Mouse (Mus musculus) olfactory bulb, adult 2 months (tissue): ENCODE data around the gene Chrna5.

Source experiments
- CTCF ChIP-seq: fragments of 200-500 bp; IDR thresholded peaks from 2 replicates; pipeline ENCODE4 v1.5.1; 2012; ENCODE audit warnings: low read depth, mild to moderate bottlenecking, low read length, moderate library complexity; ENCODE audit not compliant: insufficient read depth
- POLR2A ChIP-seq: fragments of 200-500 bp; IDR thresholded peaks from 2 replicates; pipeline ENCODE4 v1.6.1; 2012; ENCODE audit warnings: mild to moderate bottlenecking, low read depth, low read length, moderate library complexity; ENCODE audit not compliant: insufficient read depth

GRCm38 (mm10) chr9:55016926-55017325 is 36.2 kb downstream of the Chrna5 start:
- TF ChIP-seq CTCF (no peak), POLR2A (no peak)
